Mouse (Mus musculus): ENCODE measurements around the gene Wrb.

DNA sequence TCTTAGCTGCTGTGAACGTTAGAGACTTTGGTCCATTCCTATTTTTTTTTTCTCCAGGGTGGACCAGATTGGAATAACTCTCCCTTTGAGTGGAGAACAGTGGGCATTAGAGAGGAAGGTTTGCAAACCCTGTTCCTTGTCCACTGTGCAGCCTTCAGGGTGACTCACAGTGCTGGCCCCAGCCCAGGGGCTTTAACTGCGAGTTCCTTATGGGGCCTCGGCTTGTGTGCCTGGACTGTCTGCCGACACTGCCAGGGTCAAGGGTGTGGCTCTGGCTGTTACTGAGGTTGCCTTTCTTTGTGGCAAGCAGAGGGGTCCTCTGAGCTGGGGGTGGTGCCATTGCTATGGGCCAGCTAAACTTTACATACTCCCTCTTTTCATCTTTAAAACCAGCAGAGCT, 5.8 kb downstream of the Wrb start:
- TF ChIP-seq CTCF (IDR thresholded peaks at IDR 0.05; ENCODE audit: control insufficient read depth, insufficient read depth, insufficient read length), result no peak
- no peak for TF ChIP-seq CEBPB (IDR thresholded peaks at IDR 0.05; ENCODE audit: low read depth)
- TF ChIP-seq MAX (IDR thresholded peaks at IDR 0.05), result no peak
- no peak for TF ChIP-seq USF1 (IDR thresholded peaks at IDR 0.05; ENCODE audit: low read depth)
- TF ChIP-seq FOSL1 (IDR thresholded peaks at IDR 0.05; ENCODE audit: insufficient read depth, low read length, poor library complexity, severe bottlenecking), result no peak
